Mouse (Mus musculus) spleen, postnatal 4 days (tissue): ENCODE measurements around the gene Car9.
A peak's percentile ranks its signal among the peaks of the same experiment; 100 is the strongest.
"Not testable (repeated sequence)": the region's sequence is repeated elsewhere in the genome, so short reads cannot be mapped to it uniquely, and the experiment has no call there.

Source experiments
- DNase-seq, 2 experiments: peaks; one replicate each; pipeline ENCODE4 v3.0.0; 2022; ENCODE audit warnings: low spot score in 2 of 2

Gene Car9

GRCm38 (mm10) chr4:43528487-43528886 lies 21.7 kb downstream of the Car9 start:
- no peak for DNase-seq

GRCm38 (mm10) chr4:43530081-43530501 lies 23.3 kb downstream of the Car9 start:
- DNase-seq: no peak

GRCm38 (mm10) chr4:43530581-43530980 lies 23.8 kb downstream of the Car9 start:
- peak; percentile 79 to 92 for DNase-seq

- no peak for DNase-seq
These were observed 26.5 kb downstream of the Car9 start for GRCm38 (mm10) chr4:43533270-43533669.

- no peak for DNase-seq
These were observed 28.9 kb downstream of the Car9 start for GRCm38 (mm10) chr4:43535628-43536027.

- DNase-seq: no peak
These were observed 29.3 kb downstream of the Car9 start for GRCm38 (mm10) chr4:43536031-43536430.

- DNase-seq: no peak
These were observed 35.3 kb downstream of the Car9 start for GRCm38 (mm10) chr4:43542044-43542443.

GRCm38 (mm10) chr4:43546375-43547047 lies 39.7 kb downstream of the Car9 start:
- DNase-seq: no peak

- DNase-seq: no peak
These were observed 40.4 kb downstream of the Car9 start for GRCm38 (mm10) chr4:43547160-43547559.

GRCm38 (mm10) chr4:43549055-43549454 lies 42.3 kb downstream of the Car9 start:
- DNase-seq: no peak

- DNase-seq: not testable (repeated sequence)
These were observed 45.1 kb downstream of the Car9 start for GRCm38 (mm10) chr4:43551854-43552253.

- no peak for DNase-seq
These were observed 45.7 kb downstream of the Car9 start for GRCm38 (mm10) chr4:43552437-43552836.

- no peak for DNase-seq
These were observed 47.1 kb downstream of the Car9 start for GRCm38 (mm10) chr4:43553891-43554290.

- DNase-seq: no peak
These were observed 49.2 kb downstream of the Car9 start for GRCm38 (mm10) chr4:43555926-43556325.

GRCm38 (mm10) chr4:43558028-43558630 lies 51.4 kb downstream of the Car9 start:
- DNase-seq: peak in 1 of 2 experiments; percentile 27

GRCm38 (mm10) chr4:43558631-43559356 lies 52.0 kb downstream of the Car9 start:
- DNase-seq: peak; percentile 70 to 82

GRCm38 (mm10) chr4:43559519-43560242 lies 52.9 kb downstream of the Car9 start:
- peak in 1 of 2 experiments; percentile 23 for DNase-seq

GRCm38 (mm10) chr4:43560243-43560611 lies 53.5 kb downstream of the Car9 start:
- DNase-seq: peak; percentile 61 to 72

GRCm38 (mm10) chr4:43560976-43561375 lies 54.2 kb downstream of the Car9 start:
- DNase-seq: no peak

- peak in 1 of 2 experiments; percentile 72 for DNase-seq
These were observed 54.8 kb downstream of the Car9 start for GRCm38 (mm10) chr4:43561436-43561996.

GRCm38 (mm10) chr4:43561997-43562768 lies 55.4 kb downstream of the Car9 start, which contains the start of the genes Creb3 and Tln1:
Gene Creb3, plus strand, starts transcription at chr4:43562332.
Gene Tln1, minus strand, starts transcription at chr4:43562691.
- peak; percentile 92 to 94 for DNase-seq
